In genomic region chr8:113984845-113985244, GRCm38 (mm10) we compare ENCODE assay signal across 8 mouse cellular contexts.
DNase-seq lines count a peak whose midpoint lies in the region; ATAC-seq and TF ChIP-seq lines count a peak whose summit lies in the region.
"Had no signal": no experiment of that assay in that cellular context is flagged by ENCODE, and none has a peak within 500 bp of the region (broad histone marks: within the 10 kb centered on the region; RNA-seq: fewer than 3 reads in every experiment).

No protein-coding gene starts in this region.

- no peaks in the 10 kb centered on the region for H3K9me3 ChIP-seq in MEL (replicated peaks; ENCODE audit: insufficient read depth, low read length)
- H3K9me3 ChIP-seq in heart, postnatal 0 days (replicated peaks; ENCODE audit: control insufficient read depth, low read length) = no peaks in the 10 kb centered on the region
- no peaks in the 10 kb centered on the region; the same call in 1 of the 2 replicates for H3K9me3 ChIP-seq in lung, embryonic 16.5 days (ENCODE audit: control insufficient read depth, low read length)
- H3K9me3 ChIP-seq: liver, embryonic 15.5 days had no signal

- TF ChIP-seq RAD21 in MEL (IDR thresholded peaks at IDR 0.05; ENCODE audit: low read depth, low read length) = peak; percentile 42

- peak; percentile 9 for DNase-seq in MEL (ENCODE audit: low read depth, low spot score)
- DNase-seq in adrenal gland, adult 8-10 months = peak; percentile 27
- DNase-seq in embryo, embryonic 10.5 days (ENCODE audit: low spot score) = peak; percentile 81
- peak; percentile 26 for DNase-seq in heart, postnatal 0 days (ENCODE audit: low spot score)
- DNase-seq in layer of hippocampus, adult 18-20 months (ENCODE audit: low spot score in 2 of 2) = peak; percentile 5 to 57
- peak; percentile 67 for DNase-seq in right cerebral cortex, postnatal 14 days

- no peaks in the 10 kb centered on the region for H3K27me3 ChIP-seq in MEL (ENCODE audit: control insufficient read depth in 1 of 2, insufficient read depth in 2 of 2, low read length in 2 of 2)
- H3K27me3 ChIP-seq in heart, postnatal 0 days (ENCODE audit: control insufficient read depth, insufficient read depth, low read length) = peaks cover 18% of the 10 kb centered on the region
- H3K27me3 ChIP-seq in lung, embryonic 16.5 days (ENCODE audit: control insufficient read depth, insufficient read depth, low read depth, low read length) = peaks cover 3% of the 10 kb centered on the region; the same call in 1 of the 2 replicates

- no peak for TF ChIP-seq POLR2A in MEL (IDR thresholded peaks at IDR 0.05; ENCODE audit: control insufficient read depth in 1 of 2, insufficient read depth in 1 of 2, low read depth in 1 of 2, low read length in 2 of 2, poor library complexity in 1 of 2)

- H3K9ac ChIP-seq in MEL (ENCODE audit: control insufficient read depth, low read depth, low read length, poor library complexity, severe bottlenecking) = no peak overlapping the region
- H3K9ac ChIP-seq in heart, postnatal 0 days (replicated peaks; ENCODE audit: low read depth, low read length) = no peak overlapping the region
- H3K9ac ChIP-seq in lung, embryonic 16.5 days (ENCODE audit: low read length) = no peak overlapping the region
- H3K9ac ChIP-seq: liver, embryonic 15.5 days had no signal

- no peak overlapping the region for H3K27ac ChIP-seq in MEL (ENCODE audit: control insufficient read depth, low read depth, low read length)
- H3K27ac ChIP-seq in heart, postnatal 0 days (ENCODE audit: low read depth) = no peak overlapping the region
- H3K27ac ChIP-seq in lung, embryonic 16.5 days (ENCODE audit: low read length) = no peak overlapping the region; the same call in 1 of the 2 replicates
- H3K27ac ChIP-seq: liver, embryonic 15.5 days had no signal

- TF ChIP-seq EP300 in MEL (IDR thresholded peaks at IDR 0.05; ENCODE audit: low read depth in 1 of 2, low read length in 2 of 2) = no peak
- TF ChIP-seq EP300 in heart, postnatal 0 days (IDR thresholded peaks at IDR 0.05; ENCODE audit: low read depth) = no peak

- TF ChIP-seq CTCF in MEL (IDR thresholded peaks at IDR 0.05 in 2 of 3, conservative IDR thresholded peaks at IDR 0.05 in 1 of 3; ENCODE audit: control insufficient read depth in 1 of 3, insufficient read depth in 1 of 3, low read depth in 2 of 3, low read length in 3 of 3, poor library complexity in 1 of 3, severe bottlenecking in 1 of 3) = peak; percentile 24 to 66 (median 45); a peak in 4 of 6 replicates
- TF ChIP-seq CTCF in heart, postnatal 0 days (IDR thresholded peaks at IDR 0.05; ENCODE audit: low read depth) = peak; percentile 81

- H3K4me3 ChIP-seq in MEL (ENCODE audit: control insufficient read depth in 1 of 2, insufficient read depth in 1 of 2, low read depth in 2 of 2, low read length in 2 of 2) = no peak overlapping the region
- no peak overlapping the region for H3K4me3 ChIP-seq in heart, postnatal 0 days (ENCODE audit: low read depth, low read length)
- H3K4me3 ChIP-seq in lung, embryonic 16.5 days (ENCODE audit: low read length) = no peak overlapping the region
- H3K4me3 ChIP-seq: liver, embryonic 15.5 days had no signal

- no peak for ATAC-seq in heart, postnatal 0 days (ENCODE audit: insufficient read depth, low read depth)
- peak; percentile 56; the same call in 1 of the 2 replicates for ATAC-seq in lung, embryonic 16.5 days (ENCODE audit: low read depth)

- H3K36me3 ChIP-seq in MEL (ENCODE audit: control insufficient read depth in 1 of 2, insufficient read depth in 2 of 2, low read length in 2 of 2) = no peaks in the 10 kb centered on the region
- H3K36me3 ChIP-seq in heart, postnatal 0 days (replicated peaks; ENCODE audit: control insufficient read depth, insufficient read depth, low read length) = no peaks in the 10 kb centered on the region
- no peaks in the 10 kb centered on the region for H3K36me3 ChIP-seq in lung, embryonic 16.5 days (ENCODE audit: control insufficient read depth, insufficient read depth, low read length)
- H3K36me3 ChIP-seq: liver, embryonic 15.5 days had no signal

- 6% methylated on average over 10 of the region's 10 CpGs for WGBS in heart, postnatal 0 days
- WGBS in lung, embryonic 16.5 days = 2% methylated on average over 10 of the region's 10 CpGs

- H3K79me2 ChIP-seq in MEL (ENCODE audit: control insufficient read depth, insufficient read depth, low read length, poor library complexity) = no peaks in the 10 kb centered on the region

- no peaks in the 10 kb centered on the region for H3K4me1 ChIP-seq in MEL (ENCODE audit: control insufficient read depth in 1 of 2, insufficient read depth in 2 of 2, low read length in 2 of 2)
- H3K4me1 ChIP-seq in heart, postnatal 0 days (ENCODE audit: control insufficient read depth, insufficient read depth) = no peaks in the 10 kb centered on the region
- peaks cover 3% of the 10 kb centered on the region; the same call in 1 of the 2 replicates for H3K4me1 ChIP-seq in lung, embryonic 16.5 days (replicated peaks; ENCODE audit: control insufficient read depth, insufficient read depth, low read length)
- H3K4me1 ChIP-seq: liver, embryonic 15.5 days had no signal

- H3K4me2 ChIP-seq in heart, postnatal 0 days (ENCODE audit: low read depth, low read length) = 0 out of 2 replicates have a peak overlapping the region, but pooled peaks have one; percentile 16
- peak overlapping the region; percentile 29; the same call in 1 of the 2 replicates for H3K4me2 ChIP-seq in lung, embryonic 16.5 days (ENCODE audit: low read depth, low read length)
- H3K4me2 ChIP-seq: liver, embryonic 15.5 days had no signal

TF ChIP-seq in MEL, 35 proteins besides CTCF, POLR2A, EP300 and RAD21:
- TF ChIP-seq POLR2AphosphoS5 (IDR thresholded peaks at IDR 0.05; ENCODE audit: borderline replicate concordance, low read depth, low read length) (no peak), SMC3 (IDR thresholded peaks at IDR 0.05; ENCODE audit: low read depth, low read length) (peak; percentile 41), ZMIZ1 (IDR thresholded peaks at IDR 0.05; ENCODE audit: low read depth, low read length) (no peak), TBP (IDR thresholded peaks at IDR 0.05; ENCODE audit: low read depth, low read length) (no peak), ZC3H11A (IDR thresholded peaks at IDR 0.05; ENCODE audit: low read depth, low read length) (no peak), ZKSCAN1 (IDR thresholded peaks at IDR 0.05; ENCODE audit: low read depth, low read length) (no peak), JUND (IDR thresholded peaks at IDR 0.05; ENCODE audit: low read depth, low read length) (no peak), GABPA (IDR thresholded peaks at IDR 0.05; ENCODE audit: low read depth, low read length) (no peak), ZNF384 (IDR thresholded peaks at IDR 0.05; ENCODE audit: low read depth, low read length) (0 out of 2 replicates have a peak, but pooled peaks have one; percentile 20), E2F4 (IDR thresholded peaks at IDR 0.05; ENCODE audit: borderline replicate concordance, low read depth, low read length) (no peak)

Comparison
In these comparisons a context has a peak if more than half of its experiments do, and no peak if none do; other contexts are left out.
1. DNase-seq: peak in every context shown above with its lines; median percentile 81 in embryo, embryonic 10.5 days; 67 in right cerebral cortex, postnatal 14 days; 31 in layer of hippocampus, adult 18-20 months; 27 in adrenal gland, adult 8-10 months; 26 in heart, postnatal 0 days; 9 in MEL.